Mouse (Mus musculus): ENCODE results near the gene Safb. TPM values are rescaled to one million over a fixed set of nuclear protein-coding genes. Genes with fewer than 3 reads are reported as not detected.
"Not testable (repeated sequence)": the region's sequence is repeated elsewhere in the genome, so short reads cannot be mapped to it uniquely, and the experiment has no call there.

Safb gene
- polyA plus RNA-seq, 1 experiment from 2014 or later: 119 TPM

GRCm38 (mm10) chr17:56604070-56604380, 19.4 kb downstream of the Safb start:
- H3K27me3 ChIP-seq (ENCODE audit: insufficient read depth, poor library complexity, severe bottlenecking): no peaks in the 10 kb centered on the region
- 91% methylated on average over 9 of the region's 9 CpGs for WGBS

GRCm38 (mm10) chr17:56604422-56604821, 19.8 kb downstream of the Safb start:
- 95% methylated on average over 3 of the region's 3 CpGs for WGBS
- H3K4me3 ChIP-seq: no peak overlapping the region
- peaks cover 87% of the 10 kb centered on the region for H3K36me3 ChIP-seq
- no peaks in the 10 kb centered on the region for H3K27me3 ChIP-seq (ENCODE audit: insufficient read depth, poor library complexity, severe bottlenecking)
- H3K9me3 ChIP-seq: no peaks in the 10 kb centered on the region
- no peak for DNase-seq (ENCODE audit: low spot score)
- H3K27ac ChIP-seq: no peak overlapping the region
- peaks cover 14% of the 10 kb centered on the region for H3K4me1 ChIP-seq (replicated peaks)

More at GRCm38 (mm10) chr17:56604070-56604380, 19.4 kb downstream of the Safb start:
- no peak overlapping the region for H3K4me3 ChIP-seq
- H3K9me3 ChIP-seq: no peaks in the 10 kb centered on the region
- H3K27ac ChIP-seq: no peak overlapping the region
- peaks cover 90% of the 10 kb centered on the region for H3K36me3 ChIP-seq
- DNase-seq (ENCODE audit: low spot score): no peak
- peaks cover 12% of the 10 kb centered on the region for H3K4me1 ChIP-seq (replicated peaks)

- H3K9me3 ChIP-seq: no peaks in the 10 kb centered on the region
- no peak overlapping the region; the same call in 1 of the 2 replicates for H3K4me3 ChIP-seq
- H3K27ac ChIP-seq: no peak overlapping the region
- 94% methylated on average over 9 of the region's 9 CpGs for WGBS
- DNase-seq (ENCODE audit: low spot score): no peak
- peaks cover 77% of the 10 kb centered on the region for H3K36me3 ChIP-seq
- no peaks in the 10 kb centered on the region for H3K27me3 ChIP-seq (ENCODE audit: insufficient read depth, poor library complexity, severe bottlenecking)
- H3K4me1 ChIP-seq (replicated peaks): peaks cover 23% of the 10 kb centered on the region
Observed at GRCm38 (mm10) chr17:56605431-56605830, 20.8 kb downstream of the Safb start.

GRCm38 (mm10) chr17:56607521-56608062, 23.0 kb downstream of the Safb start:
- no peak for DNase-seq (ENCODE audit: low spot score)
- no peaks in the 10 kb centered on the region for H3K9me3 ChIP-seq
- H3K4me1 ChIP-seq (replicated peaks): peaks cover 44% of the 10 kb centered on the region
- H3K4me3 ChIP-seq: no peak overlapping the region
- WGBS: 82% methylated on average over 3 of the region's 3 CpGs
- H3K36me3 ChIP-seq: peaks cover 55% of the 10 kb centered on the region
- no peaks in the 10 kb centered on the region for H3K27me3 ChIP-seq (ENCODE audit: insufficient read depth, poor library complexity, severe bottlenecking)
- H3K27ac ChIP-seq: no peak overlapping the region

DNA sequence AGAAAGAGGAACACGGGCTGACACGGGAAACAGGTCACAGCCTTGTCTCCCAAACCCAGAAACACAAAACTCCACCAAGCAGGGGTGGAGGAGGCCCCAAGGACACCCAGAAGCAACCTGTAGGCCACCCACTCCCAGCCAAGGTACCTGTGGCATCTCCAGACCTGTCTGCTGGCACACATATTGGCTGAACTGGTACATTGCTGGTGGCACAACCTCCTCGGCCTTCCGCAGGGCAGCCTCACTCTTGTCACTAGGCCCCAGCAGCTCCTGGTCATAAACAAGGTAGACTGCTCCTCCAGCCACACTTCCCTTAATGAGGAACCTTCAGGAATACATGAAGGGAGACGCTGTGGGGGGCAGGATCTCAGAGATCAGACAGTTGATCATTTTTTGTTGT, 24.1 kb downstream of the Safb start:
- Histone ChIP-seq H3K4me3 (peak overlapping the region; percentile 77), H3K27ac (peak overlapping the region; percentile 90), H3K9me3 (no peaks in the 10 kb centered on the region), H3K36me3 (peaks cover 44% of the 10 kb centered on the region), H3K4me1 (replicated peaks) (peaks cover 49% of the 10 kb centered on the region), H3K27me3 (ENCODE audit: insufficient read depth, poor library complexity, severe bottlenecking) (no peaks in the 10 kb centered on the region)
- DNase-seq (ENCODE audit: low spot score): no peak
- 67% methylated on average over 5 of the region's 5 CpGs for WGBS

DNA sequence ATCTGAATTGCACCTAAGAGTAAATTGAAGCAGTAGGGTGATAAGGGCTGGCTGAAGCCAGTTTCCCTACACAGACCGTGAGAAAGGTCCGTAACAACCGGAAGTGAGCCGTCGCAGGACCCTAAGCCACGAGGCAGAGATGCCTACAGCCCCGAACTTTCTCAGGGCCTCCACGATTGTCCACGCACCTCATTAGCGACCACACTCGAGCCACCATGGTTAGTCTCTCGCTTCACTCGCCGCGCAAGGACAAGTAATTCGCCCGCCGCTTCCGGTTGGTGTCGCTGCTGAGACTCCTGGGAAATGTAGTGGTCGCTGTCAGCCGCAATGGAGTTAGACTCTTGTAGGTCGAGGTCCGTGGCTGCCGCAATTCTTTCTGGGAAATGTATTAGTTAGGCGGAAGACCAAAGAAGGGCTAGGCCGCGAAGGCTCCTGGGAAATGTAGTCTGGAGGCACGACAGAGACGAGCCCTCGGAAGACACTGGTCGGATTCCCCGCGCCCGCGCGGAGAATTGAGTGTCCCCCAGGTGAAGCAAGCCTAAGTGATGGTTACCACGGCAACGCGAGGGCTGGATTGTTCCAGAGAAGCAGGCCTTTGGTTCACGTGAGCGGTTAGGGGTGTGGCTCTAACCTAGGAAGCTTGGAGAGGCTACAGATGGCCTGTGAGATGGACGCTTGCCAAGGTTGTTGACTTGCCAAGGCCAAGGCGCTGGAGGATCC, 25.0 kb downstream of the Safb start, which contains the start of gene 2410015M20Rik:
Gene 2410015M20Rik, minus strand, starts transcription at position 320 of the 720 bp plus-strand sequence.
- H3K4me3 ChIP-seq: peak within 1 kb of the TSS; percentile 77
- peak; percentile 94 for DNase-seq (ENCODE audit: low spot score)
- H3K4me1 ChIP-seq (replicated peaks): peaks cover 56% of the 10 kb centered on the region
- no peaks in the 10 kb centered on the region for H3K9me3 ChIP-seq
- H3K27ac ChIP-seq: peak within 1 kb of the TSS; percentile 90
- WGBS: under 1% methylated on average over 44 of the region's 44 CpGs
- H3K36me3 ChIP-seq: peaks cover 43% of the 10 kb centered on the region
- no peaks in the 10 kb centered on the region for H3K27me3 ChIP-seq (ENCODE audit: insufficient read depth, poor library complexity, severe bottlenecking)

GRCm38 (mm10) chr17:56611323-56611722, 26.7 kb downstream of the Safb start:
- Histone ChIP-seq H3K4me1 (replicated peaks) (peaks cover 66% of the 10 kb centered on the region), H3K27ac (no peak overlapping the region), H3K27me3 (ENCODE audit: insufficient read depth, poor library complexity, severe bottlenecking) (no peaks in the 10 kb centered on the region), H3K9me3 (no peaks in the 10 kb centered on the region), H3K36me3 (peaks cover 43% of the 10 kb centered on the region), H3K4me3 (no peak overlapping the region)
- DNase-seq (ENCODE audit: low spot score): no peak
- WGBS: 62% methylated on average over 2 of the region's 2 CpGs

DNA sequence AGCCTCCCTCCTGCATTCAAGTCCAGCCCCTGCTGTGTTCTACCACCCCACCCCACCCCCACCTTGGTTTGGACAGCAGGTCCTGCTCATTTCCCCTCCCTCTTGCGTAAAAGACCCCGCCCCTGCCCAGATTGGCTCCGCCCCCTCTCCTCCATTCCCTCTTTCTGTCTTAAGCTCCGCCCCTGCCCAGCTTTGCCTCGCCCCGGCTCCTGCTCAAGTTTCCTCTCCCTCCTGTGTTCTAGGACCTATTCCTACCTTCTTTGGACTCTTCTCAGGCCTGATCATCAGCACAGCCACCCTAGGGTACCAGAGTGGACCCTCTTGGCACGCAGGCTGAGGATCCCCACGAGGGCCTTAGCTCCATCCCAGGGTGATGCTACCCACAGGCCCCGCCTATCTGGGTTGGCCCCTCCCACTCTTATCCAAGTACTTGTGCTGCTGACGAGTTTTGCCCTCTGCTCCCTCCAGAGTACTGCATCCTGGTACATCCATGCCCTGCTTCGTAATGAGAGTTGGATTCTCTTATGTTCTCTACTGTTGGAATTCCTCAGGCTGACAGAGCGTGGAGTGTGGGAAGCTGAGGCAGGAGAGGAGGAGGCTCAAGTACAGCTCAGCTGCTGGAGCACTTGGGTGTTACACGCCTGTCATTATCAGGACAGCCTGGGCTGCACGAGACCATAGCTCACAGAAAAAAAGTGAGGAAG, 27.4 kb downstream of the Safb start:
- DNase-seq (ENCODE audit: low spot score): peak; percentile 64
- H3K4me3 ChIP-seq: peak overlapping the region; percentile 40
- 16% methylated on average over 14 of the region's 14 CpGs for WGBS
- peak overlapping the region; percentile 60 for H3K27ac ChIP-seq
- H3K4me1 ChIP-seq (replicated peaks): peaks cover 69% of the 10 kb centered on the region
- no peaks in the 10 kb centered on the region for H3K9me3 ChIP-seq
- peaks cover 43% of the 10 kb centered on the region for H3K36me3 ChIP-seq
- no peaks in the 10 kb centered on the region for H3K27me3 ChIP-seq (ENCODE audit: insufficient read depth, poor library complexity, severe bottlenecking)

DNA sequence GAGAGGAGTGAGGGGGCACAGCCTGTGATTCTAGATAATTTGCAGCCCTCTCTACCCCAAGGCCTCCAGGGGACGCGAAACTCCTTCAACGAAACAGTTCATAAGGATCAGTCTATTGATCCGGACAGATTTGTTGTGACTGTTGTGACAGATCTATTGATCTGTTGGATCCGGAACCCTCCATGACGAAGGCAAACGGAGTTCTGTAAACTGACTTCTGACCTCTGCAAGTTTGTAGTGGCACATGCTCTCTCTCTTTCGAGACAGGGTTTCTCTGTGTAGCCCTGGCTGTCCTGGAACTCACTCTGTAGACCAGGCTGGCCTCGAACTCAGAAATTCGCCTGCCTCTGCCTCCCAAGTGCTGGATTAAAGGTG, 27.9 kb downstream of the Safb start:
- H3K9me3 ChIP-seq; DNase-seq (ENCODE audit: low spot score); H3K27me3 ChIP-seq (ENCODE audit: insufficient read depth, poor library complexity, severe bottlenecking); H3K27ac ChIP-seq: not testable (repeated sequence)
- peaks cover 70% of the 10 kb centered on the region for H3K4me1 ChIP-seq (replicated peaks)
- H3K36me3 ChIP-seq: peaks cover 43% of the 10 kb centered on the region
- WGBS: 77% methylated on average over 10 of the region's 10 CpGs
- peak overlapping the region; percentile 40; the same call in 1 of the 2 replicates for H3K4me3 ChIP-seq

GRCm38 (mm10) chr17:56613236-56613844, 28.7 kb downstream of the Safb start, which contains the start of gene Rpl36:
Gene Rpl36, plus strand, starts transcription at chr17:56613416.
- peaks cover 45% of the 10 kb centered on the region for H3K36me3 ChIP-seq
- under 1% methylated on average over 52 of the region's 52 CpGs for WGBS
- peak within 1 kb of the TSS; percentile 87 for H3K4me3 ChIP-seq
- no peaks in the 10 kb centered on the region for H3K27me3 ChIP-seq (ENCODE audit: insufficient read depth, poor library complexity, severe bottlenecking)
- peaks cover 67% of the 10 kb centered on the region for H3K4me1 ChIP-seq (replicated peaks)
- H3K27ac ChIP-seq: peak within 1 kb of the TSS; percentile 95
- DNase-seq (ENCODE audit: low spot score): peak; percentile 95
- no peaks in the 10 kb centered on the region for H3K9me3 ChIP-seq

- H3K27ac ChIP-seq: peak overlapping the region; percentile 95
- not testable (repeated sequence) for H3K27me3 ChIP-seq (ENCODE audit: insufficient read depth, poor library complexity, severe bottlenecking); H3K9me3 ChIP-seq
- DNase-seq (ENCODE audit: low spot score): peak; percentile 40
- 1% methylated on average over 26 of the region's 26 CpGs for whole genome bisulfite sequencing
- peaks cover 62% of the 10 kb centered on the region for H3K4me1 ChIP-seq (replicated peaks)
- peaks cover 51% of the 10 kb centered on the region for H3K36me3 ChIP-seq
- peak overlapping the region; percentile 87 for H3K4me3 ChIP-seq
Observed at GRCm38 (mm10) chr17:56613893-56614292, 29.3 kb downstream of the Safb start.

DNA sequence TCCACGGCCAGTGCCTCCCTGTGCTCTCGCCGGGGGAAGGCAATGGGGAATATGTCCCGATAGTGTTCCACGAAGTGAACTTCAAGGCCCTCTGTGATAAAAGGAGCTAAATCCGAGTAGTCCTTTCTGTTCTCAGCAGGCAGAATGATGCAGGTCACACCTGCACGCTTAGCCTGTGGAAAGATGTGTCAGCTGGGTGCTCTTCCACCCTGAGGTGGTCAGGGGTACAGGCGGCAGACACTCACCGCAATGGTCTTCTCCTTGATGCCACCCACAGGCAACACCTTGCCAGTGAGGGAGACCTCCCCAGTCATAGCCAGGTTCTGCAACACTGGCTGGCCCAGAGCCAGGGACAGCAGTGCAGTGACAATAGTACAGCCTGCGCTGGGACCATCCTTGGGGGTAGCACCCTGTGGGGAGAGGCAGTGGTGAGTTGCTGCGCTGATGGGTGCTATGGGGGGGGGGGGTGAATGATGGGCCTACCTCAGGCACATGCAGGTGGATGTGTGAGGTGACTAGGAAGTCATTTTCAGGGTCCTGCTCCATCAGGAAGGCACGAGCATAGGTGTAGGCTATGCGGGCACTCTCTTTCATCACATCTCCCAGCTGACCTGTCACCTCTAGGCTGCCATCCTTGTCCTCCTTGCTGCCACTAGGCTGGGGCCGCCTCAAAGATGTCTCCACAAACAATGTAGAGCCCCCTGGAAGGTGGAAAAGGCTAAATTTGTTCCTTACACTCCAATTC, 29.9 kb downstream of the Safb start:
- 36% methylated on average over 14 of the region's 14 CpGs for WGBS
- H3K9me3 ChIP-seq: no peaks in the 10 kb centered on the region
- H3K4me1 ChIP-seq (replicated peaks): peaks cover 57% of the 10 kb centered on the region
- no peak for DNase-seq (ENCODE audit: low spot score)
- H3K27me3 ChIP-seq (ENCODE audit: insufficient read depth, poor library complexity, severe bottlenecking): no peaks in the 10 kb centered on the region
- H3K27ac ChIP-seq: peak overlapping the region; percentile 95
- peak overlapping the region; percentile 87 for H3K4me3 ChIP-seq
- peaks cover 57% of the 10 kb centered on the region for H3K36me3 ChIP-seq

All from hindbrain, embryonic 10.5 days (tissue).